Mouse (Mus musculus): ENCODE data around the gene Plb1.
A peak's percentile ranks its signal among the peaks of the same experiment; 100 is the strongest.

The Plb1 gene

GRCm38 (mm10) chr5:32394586-32394985 is 162.1 kb downstream of the Plb1 start:
- no peak for DNase-seq (ENCODE audit: low spot score)

GRCm38 (mm10) chr5:32395101-32395892 is 162.8 kb downstream of the Plb1 start:
- DNase-seq (ENCODE audit: low spot score) = no peak

GRCm38 (mm10) chr5:32397719-32398118 is 165.2 kb downstream of the Plb1 start:
- peak; percentile 32 for DNase-seq (ENCODE audit: low spot score)

- DNase-seq (ENCODE audit: low spot score) = no peak
These were observed 168.4 kb downstream of the Plb1 start for GRCm38 (mm10) chr5:32400926-32401325.

- DNase-seq (ENCODE audit: low spot score) = no peak
These were observed 170.8 kb downstream of the Plb1 start for GRCm38 (mm10) chr5:32403082-32403953.

- no peak for DNase-seq (ENCODE audit: low spot score)
These were observed 172.8 kb downstream of the Plb1 start for GRCm38 (mm10) chr5:32405199-32405855.

GRCm38 (mm10) chr5:32408771-32409170 is 176.3 kb downstream of the Plb1 start:
- DNase-seq (ENCODE audit: low spot score) = no peak

- no peak for DNase-seq (ENCODE audit: low spot score)
These were observed 177.2 kb downstream of the Plb1 start for GRCm38 (mm10) chr5:32409747-32410146.

- no peak for DNase-seq (ENCODE audit: low spot score)
These were observed 178.6 kb downstream of the Plb1 start for GRCm38 (mm10) chr5:32410954-32411688.

GRCm38 (mm10) chr5:32412186-32412950 is 179.9 kb downstream of the Plb1 start:
- peak; percentile 50 for DNase-seq (ENCODE audit: low spot score)

GRCm38 (mm10) chr5:32413083-32413482 is 180.6 kb downstream of the Plb1 start:
- DNase-seq (ENCODE audit: low spot score) = no peak

GRCm38 (mm10) chr5:32413569-32413968 is 181.1 kb downstream of the Plb1 start:
- no peak for DNase-seq (ENCODE audit: low spot score)

- peak; percentile 27 for DNase-seq (ENCODE audit: low spot score)
These were observed 182.0 kb downstream of the Plb1 start for GRCm38 (mm10) chr5:32414461-32414985.

GRCm38 (mm10) chr5:32415554-32415953 is 183.0 kb downstream of the Plb1 start:
- DNase-seq (ENCODE audit: low spot score) = no peak
